In genomic region chr13:38657865-38658264, GRCm38 (mm10) we compare ENCODE assay signal across 8 mouse cellular contexts. TPM values are rescaled to one million over a fixed set of nuclear protein-coding genes. Genes with fewer than 3 reads are reported as not detected.
DNase-seq lines count a peak whose midpoint lies in the region; ATAC-seq and TF ChIP-seq lines count a peak whose summit lies in the region.
"Had no signal": no experiment of that assay in that cellular context is flagged by ENCODE, and none has a peak within 500 bp of the region (broad histone marks: within the 10 kb centered on the region; RNA-seq: fewer than 3 reads in every experiment).

No protein-coding gene starts in this region.

- WGBS in lung, postnatal 0 days = 21% methylated on average over 4 of the region's 4 CpGs
- WGBS in liver, embryonic 11.5 days = 11% methylated on average over 4 of the region's 4 CpGs
- WGBS in stomach, embryonic 15.5 days = 26% methylated on average over 4 of the region's 4 CpGs

- no peak overlapping the region for H3K9ac ChIP-seq in lung, postnatal 0 days (replicated peaks; ENCODE audit: low read depth)
- peak overlapping the region; percentile 97 for H3K9ac ChIP-seq in liver, embryonic 11.5 days (ENCODE audit: low read depth, low read length)
- H3K9ac ChIP-seq in stomach, embryonic 15.5 days = peak overlapping the region; percentile 83; the same call in 1 of the 2 replicates

- H3K9me3 ChIP-seq in lung, postnatal 0 days (ENCODE audit: low read length) = no peaks in the 10 kb centered on the region
- H3K9me3 ChIP-seq in liver, embryonic 11.5 days (ENCODE audit: control insufficient read depth, low read length) = peaks cover 2% of the 10 kb centered on the region; the same call in 1 of the 2 replicates
- no peaks in the 10 kb centered on the region for H3K9me3 ChIP-seq in stomach, embryonic 15.5 days

- H3K4me2 ChIP-seq in lung, postnatal 0 days (replicated peaks; ENCODE audit: low read depth, low read length) = peak overlapping the region; percentile 60
- peak overlapping the region; percentile 86 for H3K4me2 ChIP-seq in liver, embryonic 11.5 days
- H3K4me2 ChIP-seq in stomach, embryonic 15.5 days = peak overlapping the region; percentile 68

- peaks cover 5% of the 10 kb centered on the region; the same call in 1 of the 2 replicates for H3K4me1 ChIP-seq in lung, postnatal 0 days (ENCODE audit: insufficient read depth, low read depth, low read length)
- no peaks in the 10 kb centered on the region; the same call in 1 of the 2 replicates for H3K4me1 ChIP-seq in embryonic fibroblast, embryonic 13.5 days (ENCODE audit: control insufficient read depth, insufficient read depth, low read length)
- peaks cover 8% of the 10 kb centered on the region; the same call in 1 of the 2 replicates for H3K4me1 ChIP-seq in liver, embryonic 11.5 days (replicated peaks; ENCODE audit: control insufficient read depth, insufficient read depth, low read length)
- H3K4me1 ChIP-seq in stomach, embryonic 15.5 days = peaks cover 7% of the 10 kb centered on the region; the same call in 1 of the 2 replicates

- no peak for TF ChIP-seq EP300 in lung, postnatal 0 days (IDR thresholded peaks at IDR 0.05)

- no peak overlapping the region for H3K27ac ChIP-seq in lung, postnatal 0 days (ENCODE audit: low read length)
- no peak overlapping the region for H3K27ac ChIP-seq in embryonic fibroblast, embryonic 13.5 days (ENCODE audit: insufficient read depth, low read length)
- no peak overlapping the region for H3K27ac ChIP-seq in liver, embryonic 11.5 days (ENCODE audit: low read depth, low read length)
- no peak overlapping the region for H3K27ac ChIP-seq in stomach, embryonic 15.5 days

- H3K27me3 ChIP-seq in lung, postnatal 0 days (replicated peaks; ENCODE audit: insufficient read depth, low read length) = no peaks in the 10 kb centered on the region
- H3K27me3 ChIP-seq in liver, embryonic 11.5 days (replicated peaks; ENCODE audit: control insufficient read depth, insufficient read depth, low read length) = no peaks in the 10 kb centered on the region
- no peaks in the 10 kb centered on the region for H3K27me3 ChIP-seq in stomach, embryonic 15.5 days (replicated peaks)

- H3K36me3 ChIP-seq in lung, postnatal 0 days (ENCODE audit: insufficient read depth, low read length) = no peaks in the 10 kb centered on the region; the same call in 1 of the 2 replicates
- H3K36me3 ChIP-seq in liver, embryonic 11.5 days (ENCODE audit: control insufficient read depth, insufficient read depth, low read length) = peaks cover 28% of the 10 kb centered on the region
- peaks cover 24% of the 10 kb centered on the region for H3K36me3 ChIP-seq in stomach, embryonic 15.5 days

- no peak for TF ChIP-seq POLR2A in embryonic fibroblast, embryonic 13.5 days (IDR thresholded peaks at IDR 0.05; ENCODE audit: low read depth, low read length)

- no peak for DNase-seq in lung, postnatal 0 days (ENCODE audit: low spot score)
- DNase-seq in lung, postnatal 10 days = no peak
- DNase-seq in liver, embryonic 11.5 days (ENCODE audit: low spot score) = no peak
- no peak for DNase-seq in urinary bladder, postnatal 25 days (ENCODE audit: low spot score)
- DNase-seq in gastrocnemius, postnatal 25 days = no peak
- DNase-seq: thymus, postnatal 25 days had no signal

- TF ChIP-seq CTCF in lung, postnatal 0 days (IDR thresholded peaks at IDR 0.05) = no peak
- no peak for TF ChIP-seq CTCF in embryonic fibroblast, embryonic 13.5 days (IDR thresholded peaks at IDR 0.05; ENCODE audit: borderline replicate concordance, insufficient read depth, low read length)

- ATAC-seq in lung, postnatal 0 days = no peak
- no peak for ATAC-seq in liver, embryonic 11.5 days (replicated peaks; ENCODE audit: low FRiP score)
- ATAC-seq in stomach, embryonic 15.5 days (ENCODE audit: insufficient read depth, low FRiP score, low read depth) = no peak

- peak overlapping the region; percentile 95; the same call in 1 of the 2 replicates for H3K4me3 ChIP-seq in lung, postnatal 0 days (ENCODE audit: low read depth, low read length)
- H3K4me3 ChIP-seq in embryonic fibroblast, embryonic 13.5 days (ENCODE audit: insufficient read depth, low read length) = peak overlapping the region; percentile 76
- H3K4me3 ChIP-seq in liver, embryonic 11.5 days (ENCODE audit: low read depth, low read length) = peak overlapping the region; percentile 97
- peak overlapping the region; percentile 99 for H3K4me3 ChIP-seq in stomach, embryonic 15.5 days (replicated peaks)

RNA-seq across cellular contexts. Expression of gene Eef1e1, which starts 1.0 kb away (rescaled TPM):
- 14.0 and 16.1 TPM in 2 replicates for polyA plus RNA-seq in lung, postnatal 0 days (2015; fragmentation: Nextera tagmentation; extraction: Ambion mirVana)
- 36.3 and 44.8 TPM in 2 replicates for polyA plus RNA-seq in embryonic fibroblast, embryonic 13.5 days (2011; ENCODE audit: insufficient read length, low read depth, missing spikeins)
- polyA plus RNA-seq in liver, embryonic 11.5 days (2014; fragmentation: Nextera tagmentation; extraction: Ambion mirVana) = 112 and 117 TPM in 2 replicates
- 41.9 and 45.7 TPM in 2 replicates for polyA plus RNA-seq in stomach, embryonic 15.5 days (2015; fragmentation: Nextera tagmentation; extraction: Ambion mirVana)
- 10 to 100 TPM; 12.2 to 16.9 TPM for total RNA-seq in gastrocnemius, postnatal 25 days (2021)

RNA-seq across cellular contexts. Expression of gene Bloc1s5, which starts 23.0 kb away (rescaled TPM):
- polyA plus RNA-seq in lung, postnatal 0 days (2015; fragmentation: Nextera tagmentation; extraction: Ambion mirVana) = 13.6 and 15.8 TPM in 2 replicates
- polyA plus RNA-seq in embryonic fibroblast, embryonic 13.5 days (2011; ENCODE audit: insufficient read length, low read depth, missing spikeins) = 6.7 and 9.5 TPM in 2 replicates
- 20.3 and 24.9 TPM in 2 replicates for polyA plus RNA-seq in liver, embryonic 11.5 days (2014; fragmentation: Nextera tagmentation; extraction: Ambion mirVana)
- 15.5 and 17.2 TPM in 2 replicates for polyA plus RNA-seq in stomach, embryonic 15.5 days (2015; fragmentation: Nextera tagmentation; extraction: Ambion mirVana)
- total RNA-seq in gastrocnemius, postnatal 25 days (2021) = 1 to 10 TPM; 5.3 to 5.7 TPM
